Mouse (Mus musculus) hindlimb bud, embryonic 11.5 days (tissue): ENCODE data around the gene Hist1h4a.
"Not testable (repeated sequence)": the region's sequence is repeated elsewhere in the genome, so short reads cannot be mapped to it uniquely, and the experiment has no call there.

ENCODE experiments used
- DNase-seq: peaks from one replicate; pipeline ENCODE4 v3.0.0-alpha.2; 2012; ENCODE audit warnings: low read depth, low spot score; ENCODE audit errors: extremely low spot score

The Hist1h4a gene

GRCm38 (mm10) chr13:23760972-23761864, at the start of gene Hist1h4a:
Hist1h4a (minus strand) TSS chr13:23761230.
- DNase-seq = peak; percentile 94

GRCm38 (mm10) chr13:23806422-23807052, 45.5 kb upstream of the Hist1h4a start, which contains the start of gene Slc17a2:
Slc17a2 (plus strand) TSS chr13:23806993.
- DNase-seq = no peak

GRCm38 (mm10) chr13:23804532-23804931, 43.5 kb upstream of the Hist1h4a start:
- no peak for DNase-seq

GRCm38 (mm10) chr13:23799405-23799804, 38.4 kb upstream of the Hist1h4a start:
- no peak for DNase-seq

GRCm38 (mm10) chr13:23792520-23792919, 31.5 kb upstream of the Hist1h4a start:
- peak; percentile 54 for DNase-seq

GRCm38 (mm10) chr13:23779025-23779424, 18.0 kb upstream of the Hist1h4a start:
- DNase-seq = no peak

- no peak for DNase-seq
Observed at GRCm38 (mm10) chr13:23778339-23778738, 17.3 kb upstream of the Hist1h4a start.

GRCm38 (mm10) chr13:23772561-23773313, 11.7 kb upstream of the Hist1h4a start:
- DNase-seq = no peak

- DNase-seq = not testable (repeated sequence)
Observed at GRCm38 (mm10) chr13:23769613-23770012, 8.6 kb upstream of the Hist1h4a start, which contains the start of gene Trim38. Trim38 (plus strand) TSS chr13:23769913.

- DNase-seq = no peak
Observed at GRCm38 (mm10) chr13:23768834-23769397, 7.9 kb upstream of the Hist1h4a start.

GRCm38 (mm10) chr13:23766772-23767171, 5.7 kb upstream of the Hist1h4a start:
- no peak for DNase-seq

GRCm38 (mm10) chr13:23765172-23765513, 4.1 kb upstream of the Hist1h4a start:
- DNase-seq = no peak

GRCm38 (mm10) chr13:23764324-23765171, 3.5 kb upstream of the Hist1h4a start:
- DNase-seq = no peak

GRCm38 (mm10) chr13:23763586-23764323, 2.7 kb upstream of the Hist1h4a start, which contains the start of gene Hist1h1a:
Hist1h1a (plus strand) TSS chr13:23763666.
- DNase-seq = no peak

- DNase-seq = no peak
Observed at GRCm38 (mm10) chr13:23763242-23763585, 2.2 kb upstream of the Hist1h4a start.

GRCm38 (mm10) chr13:23761871-23762821, 1.1 kb upstream of the Hist1h4a start, which contains the start of gene Hist1h3a:
Hist1h3a (minus strand) TSS chr13:23762386.
- DNase-seq = peak; percentile 96

- peak; percentile 57 for DNase-seq
Observed at GRCm38 (mm10) chr13:23760240-23760971, 624 bp downstream of the Hist1h4a start.

- no peak for DNase-seq
Observed at GRCm38 (mm10) chr13:23759916-23760239, 1.2 kb downstream of the Hist1h4a start.
